Mouse (Mus musculus) heart, postnatal 4 days (tissue): ENCODE data around the gene Ski. TPM values are rescaled to one million over a fixed set of nuclear protein-coding genes. Genes with fewer than 3 reads are reported as not detected.
A peak's percentile ranks its signal among the peaks of the same experiment; 100 is the strongest.
"Not testable (repeated sequence)": the region's sequence is repeated elsewhere in the genome, so short reads cannot be mapped to it uniquely, and the experiment has no call there.

Source experiments
- DNase-seq: peaks from one replicate; pipeline ENCODE4 v3.0.0; 2021
- total RNA-seq, 2 experiments: library from RNA; stranded (reverse); gene quantifications; 2 replicates each; pipeline ENCODE4 v1.2.3; 2021

Ski gene
- 10 to 100 TPM; 93.8 to 98.1 TPM for total RNA-seq

DNA sequence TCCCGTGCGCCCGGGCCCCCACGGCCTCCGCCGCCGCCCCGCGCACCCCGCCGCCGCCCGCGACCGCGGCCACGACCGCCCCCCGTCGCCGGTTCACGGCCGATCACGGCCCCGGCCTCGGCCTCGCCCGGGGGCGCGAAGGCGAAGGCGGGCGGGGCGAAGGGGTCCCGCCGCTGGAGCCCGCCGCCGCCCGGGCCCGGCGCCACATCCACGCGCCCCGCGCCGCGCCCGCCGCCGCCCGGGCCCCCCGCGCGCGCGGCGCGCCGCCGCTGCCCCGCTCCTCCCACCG is at the start of gene Ski:
Ski (minus strand) TSS at position 41 of the 289 bp plus-strand sequence.
- DNase-seq, result no peak

DNA sequence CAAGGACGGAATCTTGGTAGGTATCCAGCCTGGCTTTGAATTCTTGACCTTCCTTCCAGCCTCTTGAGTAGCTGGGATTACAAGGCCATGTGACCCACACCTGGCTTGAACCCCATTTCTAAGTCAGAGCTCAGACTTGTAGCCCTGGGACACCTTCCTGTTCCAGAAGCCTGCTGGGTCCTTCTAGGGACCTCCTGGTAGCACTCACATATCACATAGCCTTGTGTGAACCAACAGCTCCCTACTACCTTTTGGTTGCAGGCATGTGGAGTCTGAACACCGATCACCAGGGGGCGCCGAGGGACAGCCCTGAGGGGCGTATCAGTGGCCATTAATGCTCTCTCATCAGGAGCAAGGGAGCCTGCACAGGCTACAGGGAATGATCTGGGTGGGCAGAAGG is 46.0 kb upstream of the Ski start:
- DNase-seq, result peak; percentile 87

DNA sequence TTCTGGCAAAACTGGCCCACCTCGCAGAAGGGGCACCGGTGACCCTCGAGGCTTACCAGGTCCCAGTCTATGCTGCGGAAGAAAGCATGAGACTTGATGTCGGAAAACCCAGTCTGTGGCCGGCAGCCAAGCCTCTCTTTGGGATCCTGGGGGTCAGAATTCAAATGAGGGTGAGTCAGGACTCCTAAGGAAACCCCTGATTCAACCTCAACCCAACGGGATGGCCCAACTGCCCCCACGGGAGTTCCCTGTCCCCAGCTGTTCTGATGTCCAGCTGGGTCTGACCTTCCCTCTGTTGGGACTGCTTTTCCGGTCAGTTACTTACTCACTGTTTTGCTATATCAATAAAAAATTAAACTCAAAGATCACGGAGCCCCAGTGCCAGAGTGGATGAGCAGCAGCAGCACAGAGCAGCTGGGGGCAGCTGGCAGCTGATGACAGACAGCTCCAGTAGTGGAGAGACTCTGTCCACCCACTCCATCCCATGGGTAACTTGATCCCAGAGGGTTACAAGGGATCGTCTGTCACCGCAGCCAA is 45.3 kb upstream of the Ski start:
- DNase-seq, result peak; percentile 46

DNA sequence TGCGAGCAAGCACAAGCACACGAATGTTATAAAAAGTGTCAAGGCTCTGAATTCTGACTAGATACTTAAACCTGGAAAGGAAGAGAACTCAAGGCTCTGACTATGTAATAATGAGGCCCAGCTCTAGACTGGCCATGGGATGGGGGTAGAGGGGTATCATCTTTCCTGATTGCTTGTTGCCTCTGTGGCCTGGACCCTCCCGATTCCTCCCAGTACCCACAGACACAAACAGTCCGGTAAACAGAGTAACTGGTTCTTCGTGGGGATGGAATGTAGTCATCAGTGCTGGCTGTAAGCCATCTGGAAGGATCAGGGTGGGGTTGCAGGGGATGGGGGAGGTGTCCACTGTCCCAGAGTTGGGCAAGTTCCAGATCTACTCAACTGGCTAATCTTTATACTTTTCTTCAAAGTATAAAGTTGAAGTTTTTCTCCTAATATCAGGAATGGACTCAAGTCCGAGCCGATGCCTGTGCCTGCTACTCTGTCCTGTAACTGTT is 44.7 kb upstream of the Ski start:
- no peak for DNase-seq

GRCm38 (mm10) chr4:155264521-155265321 is 42.3 kb upstream of the Ski start:
- DNase-seq, result no peak

- DNase-seq, result no peak
These were observed 29.9 kb upstream of the Ski start for GRCm38 (mm10) chr4:155252253-155252652.

GRCm38 (mm10) chr4:155251147-155251546 is 28.8 kb upstream of the Ski start:
- no peak for DNase-seq

DNA sequence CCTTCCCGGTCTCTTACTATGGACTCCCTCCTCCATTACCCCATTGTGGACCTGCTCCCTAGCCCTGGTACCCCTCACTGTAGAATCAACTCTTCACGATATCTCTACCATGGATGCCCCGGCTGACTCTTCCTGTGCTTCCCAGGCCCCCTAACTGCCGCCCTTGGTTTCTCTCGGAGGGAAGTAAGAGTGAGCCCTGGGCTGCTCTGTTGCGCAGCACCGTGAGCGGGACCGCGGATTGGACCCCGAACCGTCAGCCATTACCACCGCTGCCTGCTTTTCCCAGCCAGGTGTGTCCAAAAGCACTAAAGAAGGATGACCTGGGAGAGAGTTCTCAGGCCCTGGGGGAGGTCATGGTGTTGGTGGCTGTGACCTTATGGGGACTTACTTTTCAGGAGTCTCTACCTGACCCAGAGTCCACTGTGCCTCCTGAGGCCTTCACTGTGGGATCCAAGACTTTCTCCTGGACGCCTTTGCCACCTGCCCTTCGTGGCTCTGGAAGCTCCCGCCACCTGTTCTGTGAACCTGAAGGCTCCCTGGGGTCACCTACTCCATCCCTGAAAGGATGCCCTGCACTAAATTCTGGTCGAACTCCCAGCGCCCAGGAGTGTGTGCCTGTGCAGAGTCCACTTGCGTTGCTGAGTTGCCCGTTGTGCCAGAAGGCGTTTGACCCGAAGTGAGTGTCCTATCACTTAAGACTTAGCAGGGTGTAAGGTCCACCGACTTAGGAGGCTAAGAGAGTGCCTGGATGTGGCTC is 28.1 kb upstream of the Ski start:
- peak; percentile 31 for DNase-seq

- DNase-seq, result peak; percentile 93
These were observed 27.4 kb upstream of the Ski start, which contains the start of gene Faap20 for GRCm38 (mm10) chr4:155249648-155250351. Faap20 (plus strand) TSS chr4:155249802.

DNA sequence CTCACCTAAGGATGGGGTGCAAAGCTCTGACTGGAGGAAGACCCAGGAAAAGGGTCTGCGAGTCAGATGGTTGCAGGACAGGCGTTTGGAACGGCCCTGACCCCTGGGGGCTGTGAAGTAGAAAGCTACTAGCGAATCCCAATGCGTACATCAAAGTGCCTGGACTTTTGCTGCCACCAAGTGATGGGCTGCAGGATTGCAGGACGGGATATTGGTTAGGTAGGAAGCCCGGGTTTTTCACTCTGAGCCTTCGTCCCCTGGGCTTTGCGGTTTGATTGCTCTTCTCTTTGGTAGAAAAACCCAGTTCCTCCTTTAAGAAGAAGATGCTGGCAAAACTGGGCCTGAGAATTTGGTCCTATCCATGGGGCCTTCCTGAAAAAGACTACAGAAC is 26.9 kb upstream of the Ski start:
- peak; percentile 98 for DNase-seq

DNA sequence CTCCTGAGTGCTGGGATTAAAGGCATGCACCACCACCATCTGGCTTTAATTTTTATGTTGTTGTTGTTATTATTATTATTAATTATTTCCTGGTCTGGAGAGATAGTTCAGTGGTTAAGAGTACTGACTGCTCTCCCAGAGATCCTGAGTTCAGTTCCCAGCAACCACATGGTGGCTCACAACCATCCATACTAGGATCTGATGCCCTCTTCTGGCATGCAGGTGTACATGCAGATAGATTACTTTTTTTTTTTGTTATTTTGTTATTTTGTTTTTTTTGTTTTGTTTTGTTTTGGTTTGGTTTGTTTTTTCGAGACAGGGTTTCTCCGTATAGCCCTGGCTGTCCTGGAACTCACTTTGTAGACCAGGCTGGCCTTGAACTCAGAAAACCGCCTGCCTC is 25.7 kb upstream of the Ski start:
- DNase-seq, result not testable (repeated sequence)

DNA sequence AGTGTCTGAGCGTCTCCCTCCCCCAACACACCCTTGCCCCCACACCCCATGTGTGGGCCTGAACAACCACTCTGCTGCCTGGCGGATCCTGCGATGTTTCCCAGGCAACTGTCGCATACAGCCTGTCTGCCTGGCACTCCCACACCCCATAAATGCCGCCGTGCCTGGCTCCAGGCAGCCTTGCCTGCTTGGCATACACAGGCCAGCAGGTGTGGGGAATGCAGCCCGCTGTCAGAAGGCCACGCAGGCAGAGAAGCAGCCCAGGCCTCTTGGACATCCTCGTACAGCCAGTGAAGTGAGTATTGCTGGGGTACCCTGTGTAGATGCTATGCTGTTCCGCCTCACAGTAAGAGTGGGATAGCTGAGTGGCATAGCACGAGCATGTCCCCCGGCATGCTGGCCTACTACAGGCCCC is 24.3 kb upstream of the Ski start:
- peak; percentile 52 for DNase-seq

- DNase-seq, result no peak
These were observed 23.5 kb upstream of the Ski start for GRCm38 (mm10) chr4:155245770-155246492.

DNA sequence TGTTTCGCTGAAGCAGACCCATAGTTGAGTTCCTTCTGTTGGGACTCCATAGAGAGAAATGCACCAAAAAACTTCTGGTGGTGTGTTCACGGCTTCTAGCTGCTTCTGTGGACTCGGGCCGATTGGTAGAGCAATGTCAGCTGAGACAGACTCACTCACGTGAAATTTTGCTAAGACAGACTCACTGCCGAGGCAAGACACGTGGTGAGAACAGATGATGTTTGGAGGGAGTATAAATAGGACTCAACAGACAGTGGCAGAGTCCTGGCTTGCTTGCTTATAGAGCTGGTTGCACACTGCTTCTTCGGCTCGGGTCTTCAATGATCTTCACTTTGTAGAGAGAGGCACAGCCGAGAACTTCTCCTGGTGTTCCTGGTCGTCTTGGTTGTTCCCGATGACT is 20.8 kb upstream of the Ski start:
- no peak for DNase-seq

DNA sequence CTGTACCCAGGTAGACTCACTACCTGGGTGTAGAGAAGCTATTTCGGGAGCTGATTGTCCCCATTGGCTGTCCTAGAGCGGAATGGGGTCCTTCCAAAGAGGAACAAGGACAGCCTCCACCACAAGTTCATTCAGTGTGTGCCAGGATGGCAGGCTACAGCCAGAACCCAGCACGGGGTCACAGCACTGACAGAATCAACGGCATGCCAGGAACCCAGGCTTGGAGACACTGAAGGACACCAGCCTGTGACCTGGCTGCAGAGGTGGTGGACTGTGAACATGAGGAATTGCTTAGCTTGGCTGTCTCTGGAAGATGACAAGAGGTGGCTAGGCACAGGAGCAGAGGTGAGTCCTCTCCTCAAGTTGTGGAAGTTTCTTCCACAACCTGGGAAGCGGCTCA is 19.9 kb upstream of the Ski start:
- DNase-seq, result no peak

DNA sequence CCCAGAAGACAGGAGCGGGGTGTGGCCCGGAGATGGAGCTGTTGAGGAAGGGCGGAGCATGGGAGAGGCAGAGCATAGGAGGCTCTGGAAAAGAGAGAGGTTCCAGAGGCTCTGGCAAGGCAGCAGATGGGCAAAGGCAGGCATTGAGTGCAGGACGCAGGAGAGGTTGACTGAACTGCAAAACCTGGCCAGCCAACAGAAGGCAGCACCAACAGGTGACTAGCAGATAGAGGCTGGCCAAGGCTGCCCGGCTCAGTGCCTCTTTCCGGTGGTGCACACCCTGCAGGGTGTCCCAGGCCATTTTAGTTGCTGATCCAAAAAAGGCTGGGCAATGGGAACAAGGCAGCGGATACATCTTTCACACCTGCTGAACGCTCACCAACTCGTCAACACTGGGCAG is 19.4 kb upstream of the Ski start:
- no peak for DNase-seq

- no peak for DNase-seq
These were observed 17.1 kb upstream of the Ski start for GRCm38 (mm10) chr4:155239494-155239893.

DNA sequence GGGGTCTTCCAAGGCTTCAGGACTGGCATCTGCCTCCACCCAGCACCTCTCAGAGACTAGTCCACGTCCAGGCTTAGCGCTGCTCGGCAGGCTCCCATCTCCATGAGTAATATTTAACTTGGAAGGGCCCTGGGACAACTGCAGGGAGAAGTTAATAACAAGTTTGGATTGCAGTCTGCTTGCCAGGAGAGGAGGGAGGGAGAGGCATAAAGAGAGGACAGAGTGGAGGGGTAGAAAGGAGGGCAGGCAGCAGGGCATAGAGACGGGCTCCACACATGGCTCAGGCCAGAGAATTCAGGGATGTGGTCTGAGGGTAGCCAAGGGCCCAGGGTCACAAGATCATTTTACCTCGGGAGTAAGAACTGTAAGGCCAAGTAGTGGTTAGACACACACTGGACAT is 15.9 kb upstream of the Ski start:
- DNase-seq, result peak; percentile 56

GRCm38 (mm10) chr4:155236737-155237385 is 14.5 kb upstream of the Ski start:
- DNase-seq, result no peak

DNA sequence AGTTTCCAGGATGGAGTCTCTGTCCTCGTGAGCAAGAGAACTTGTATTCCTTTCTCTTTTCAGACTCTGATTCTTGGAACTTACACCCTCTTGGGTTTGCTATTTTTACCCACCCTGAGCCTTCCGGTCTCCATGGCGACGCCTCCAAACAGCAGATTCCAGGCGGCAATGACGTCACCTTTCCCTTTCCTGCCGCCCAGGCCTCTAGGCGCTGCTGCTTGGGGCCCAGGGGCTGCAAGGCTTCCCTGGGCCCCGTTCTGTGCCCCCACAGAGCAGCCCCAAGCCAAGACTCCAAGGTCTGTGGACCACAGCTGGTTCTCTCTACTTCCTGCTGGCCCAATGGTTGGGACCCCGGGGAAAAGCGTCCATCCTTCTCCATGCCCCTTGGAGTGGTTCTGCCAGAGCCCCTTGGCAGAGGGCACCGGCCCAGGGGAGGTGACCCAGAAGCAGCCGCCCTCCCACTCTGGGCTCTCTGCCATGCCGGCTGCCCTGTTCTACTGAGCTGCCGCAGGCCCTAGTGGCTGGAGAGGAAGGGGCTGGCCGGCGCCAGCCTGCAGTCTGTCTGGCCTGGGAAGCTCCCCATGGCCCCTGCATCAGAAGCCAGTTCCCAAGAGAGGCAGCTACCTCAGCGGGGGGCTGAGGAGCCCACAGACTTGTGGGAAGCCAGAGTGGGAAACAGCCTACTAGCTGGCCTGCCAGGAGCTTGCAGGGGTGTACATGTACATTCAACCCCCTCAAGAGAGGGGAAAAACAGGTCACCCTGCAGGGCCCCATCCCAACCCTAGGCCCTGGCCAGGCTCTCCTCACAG is 13.1 kb upstream of the Ski start:
- DNase-seq, result peak; percentile 96
